Mouse (Mus musculus) adrenal gland, adult 8-10 months (tissue): ENCODE data around the gene Rpl13a. TPM values are rescaled to one million over a fixed set of nuclear protein-coding genes. Genes with fewer than 3 reads are reported as not detected.
"Not testable (repeated sequence)": the region's sequence is repeated elsewhere in the genome, so short reads cannot be mapped to it uniquely, and the experiment has no call there.

Experiments
- DNase-seq: peaks from one replicate; pipeline ENCODE4 v3.0.0; 2022
- total RNA-seq, 4 experiments: library from RNA; stranded (reverse); gene quantifications; 2 replicates each; pipeline ENCODE4 v1.2.4; 2022

The Rpl13a gene
- total RNA-seq, 4 experiments from 2014 or later = 1,558 to 1,710 (median 1,647) TPM

DNA sequence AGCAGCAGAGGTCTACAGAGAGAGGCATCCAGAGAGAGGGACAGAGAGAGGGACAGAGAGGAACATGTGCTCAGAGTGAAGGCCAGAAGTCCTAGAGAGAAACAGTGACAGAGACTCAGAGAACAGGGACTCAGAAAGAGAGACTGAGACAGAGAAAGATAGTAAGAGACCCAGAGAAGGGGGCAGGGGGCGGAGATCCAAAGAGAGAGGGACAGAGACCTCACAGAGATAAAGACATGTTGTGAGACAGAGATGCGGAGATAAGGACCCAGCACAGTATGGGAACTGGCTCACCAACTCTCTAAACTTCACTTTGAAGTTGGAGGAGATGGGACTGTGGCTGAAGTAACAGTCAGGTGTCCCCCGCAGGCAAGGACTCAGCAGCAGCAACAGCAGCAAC is 6.8 kb upstream of the Rpl13a start:
- DNase-seq = no peak

DNA sequence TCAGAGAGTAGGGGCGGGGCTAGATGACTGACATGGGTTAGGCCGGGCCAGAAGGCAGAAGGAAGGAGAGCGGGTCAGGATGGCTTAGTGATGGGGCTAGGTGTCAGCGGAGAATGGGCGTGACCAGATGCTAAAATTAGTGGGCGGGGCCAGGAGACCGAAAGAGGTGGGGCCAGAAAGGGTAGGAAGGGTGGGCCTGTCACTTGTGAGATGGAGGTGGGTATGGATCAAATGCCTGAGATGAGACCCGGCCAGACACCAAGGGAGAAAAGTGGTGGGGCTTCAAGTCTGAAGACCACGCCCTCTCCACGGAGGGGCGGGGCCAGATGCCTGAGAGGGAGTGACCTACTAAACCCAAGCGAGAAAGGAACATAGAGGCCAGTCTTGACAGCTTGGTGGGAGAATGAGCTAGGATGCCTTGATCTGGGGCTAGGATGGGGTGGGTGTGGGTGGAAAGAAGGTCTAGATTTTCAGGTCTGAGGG is 6.0 kb upstream of the Rpl13a start:
- DNase-seq = no peak

DNA sequence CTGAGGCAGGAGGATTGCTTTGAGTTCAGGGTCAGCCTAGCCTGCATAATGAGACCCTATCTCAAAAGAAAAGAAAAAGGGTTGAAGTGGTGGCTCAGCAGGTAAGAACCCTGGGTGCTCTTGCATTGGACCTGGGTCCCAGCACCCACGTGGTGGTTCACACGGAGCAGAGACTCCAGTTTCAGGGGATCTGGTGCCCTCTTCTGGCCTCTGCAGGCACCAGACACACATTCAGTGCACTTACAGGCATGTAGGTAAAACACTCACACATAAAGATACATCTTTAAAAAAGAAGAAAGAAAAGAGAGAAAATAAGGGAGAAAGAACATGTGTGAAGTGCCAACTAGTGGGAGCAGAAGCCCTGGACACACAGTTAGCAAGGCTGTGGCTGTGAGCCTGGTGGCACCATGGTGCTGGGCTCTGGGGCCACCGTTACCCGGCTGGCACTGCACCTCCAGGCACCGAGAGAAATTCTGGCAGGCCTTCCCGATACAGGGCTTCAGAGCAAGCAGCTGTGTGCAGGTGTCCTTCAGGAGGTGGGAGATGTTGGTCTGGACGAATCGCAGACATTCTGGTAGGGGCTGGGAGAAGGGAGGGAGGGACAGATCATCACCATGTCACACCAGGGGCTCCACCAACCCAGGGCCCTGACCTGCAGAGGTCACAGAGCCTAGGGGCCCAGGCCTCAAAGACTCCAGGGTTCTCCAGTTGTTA is 5.0 kb upstream of the Rpl13a start:
- DNase-seq = no peak

DNA sequence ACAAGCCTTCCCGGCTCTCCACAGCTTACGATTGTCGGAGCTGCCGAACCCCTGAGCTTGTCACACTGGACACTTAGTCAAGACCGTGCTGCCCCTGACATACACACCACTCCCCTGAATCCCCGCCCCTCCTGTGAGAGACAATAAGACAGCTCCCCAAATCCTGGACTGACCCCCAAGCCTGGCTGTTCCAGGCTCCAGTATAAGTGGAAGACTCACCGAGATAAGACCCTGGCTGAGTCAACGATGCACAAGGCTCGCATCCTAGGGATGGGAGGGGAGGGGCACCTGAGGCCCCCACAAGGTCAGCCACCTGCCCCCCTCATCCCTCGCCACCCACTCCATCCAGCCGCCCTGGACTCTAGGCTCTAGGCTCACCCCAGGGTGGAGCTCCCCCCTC is 3.3 kb upstream of the Rpl13a start:
- DNase-seq = no peak

DNA sequence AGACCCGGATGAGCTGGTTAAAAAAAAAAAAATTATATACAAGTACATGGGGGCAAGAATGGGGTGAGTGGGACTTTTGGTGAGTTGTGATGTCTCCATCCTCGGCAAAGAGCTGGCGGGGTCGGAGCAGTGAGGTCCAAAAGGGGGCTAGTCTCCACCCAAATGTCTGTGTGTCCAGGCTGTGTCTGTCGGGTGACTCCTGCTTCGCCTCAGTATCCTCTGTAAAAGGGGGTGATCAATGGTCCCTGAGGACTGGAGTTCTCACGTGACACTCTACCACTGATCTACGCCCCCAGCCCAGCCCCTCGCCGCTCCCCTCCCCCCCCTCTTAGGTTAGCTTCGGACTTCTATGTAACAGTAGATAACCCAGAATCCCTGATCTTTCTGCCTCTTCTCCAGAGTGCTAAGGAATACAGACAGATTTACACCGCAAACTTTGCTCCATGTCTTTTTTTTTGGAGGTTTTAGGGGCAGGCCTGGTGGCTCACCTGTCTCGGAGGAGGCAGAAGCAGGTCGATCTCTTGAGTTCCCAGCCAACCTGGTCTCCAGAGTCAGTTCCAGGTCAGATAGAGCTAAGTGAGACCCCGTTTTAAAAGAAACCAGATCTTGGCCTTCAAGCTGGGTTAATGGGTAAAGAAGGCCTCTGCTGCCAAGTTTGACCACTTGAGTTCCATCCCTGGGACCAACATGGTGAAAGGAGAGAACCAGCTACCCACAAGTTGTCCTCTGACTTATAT is 1.4 kb upstream of the Rpl13a start:
- DNase-seq = no peak

DNA sequence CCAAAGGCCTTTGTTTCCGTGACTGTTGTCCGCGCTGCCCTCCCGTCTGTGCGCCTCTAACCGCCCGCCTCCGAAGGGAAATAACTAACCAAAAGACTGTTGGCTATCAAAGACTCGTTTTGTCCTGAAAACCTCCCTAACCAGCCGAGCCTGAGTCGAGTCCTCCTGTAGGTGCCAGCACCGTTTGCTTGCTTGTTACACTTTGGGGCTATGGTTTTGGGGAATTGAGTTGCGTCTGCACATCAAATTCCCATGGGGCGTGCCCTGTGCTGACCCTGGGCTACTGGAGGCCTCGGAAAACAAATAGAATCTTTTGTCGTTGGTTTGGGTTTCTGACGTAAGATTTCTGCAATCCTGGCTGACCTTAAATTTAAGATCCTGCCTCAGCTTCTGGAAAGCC is 757 bp upstream of the Rpl13a start:
- DNase-seq = no peak

DNA sequence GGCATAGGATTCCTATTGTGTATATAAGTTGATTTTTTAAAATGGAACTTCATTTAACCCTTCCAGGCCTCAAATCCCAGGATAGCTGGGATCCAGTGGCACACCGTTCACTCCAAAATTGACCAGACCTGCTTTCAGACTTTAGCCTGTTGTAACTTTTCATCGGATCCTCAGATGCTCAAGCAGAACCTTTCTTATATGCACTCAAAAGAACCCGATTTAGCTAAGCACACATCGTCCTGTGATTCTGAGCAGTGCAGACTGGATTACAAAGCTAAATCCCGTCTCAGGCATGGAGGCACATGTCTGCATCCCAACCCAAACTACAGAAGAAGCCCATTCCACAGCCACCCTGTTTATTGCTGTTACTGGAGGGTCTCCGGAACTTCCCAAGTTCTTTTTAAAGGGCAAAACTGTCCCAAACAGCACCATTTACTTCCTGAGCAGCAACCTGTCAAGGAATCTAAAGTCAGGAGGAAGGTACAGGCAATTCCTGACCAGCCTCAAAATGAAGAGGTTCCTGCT is 799 bp downstream of the Rpl13a start:
- no peak for DNase-seq

DNA sequence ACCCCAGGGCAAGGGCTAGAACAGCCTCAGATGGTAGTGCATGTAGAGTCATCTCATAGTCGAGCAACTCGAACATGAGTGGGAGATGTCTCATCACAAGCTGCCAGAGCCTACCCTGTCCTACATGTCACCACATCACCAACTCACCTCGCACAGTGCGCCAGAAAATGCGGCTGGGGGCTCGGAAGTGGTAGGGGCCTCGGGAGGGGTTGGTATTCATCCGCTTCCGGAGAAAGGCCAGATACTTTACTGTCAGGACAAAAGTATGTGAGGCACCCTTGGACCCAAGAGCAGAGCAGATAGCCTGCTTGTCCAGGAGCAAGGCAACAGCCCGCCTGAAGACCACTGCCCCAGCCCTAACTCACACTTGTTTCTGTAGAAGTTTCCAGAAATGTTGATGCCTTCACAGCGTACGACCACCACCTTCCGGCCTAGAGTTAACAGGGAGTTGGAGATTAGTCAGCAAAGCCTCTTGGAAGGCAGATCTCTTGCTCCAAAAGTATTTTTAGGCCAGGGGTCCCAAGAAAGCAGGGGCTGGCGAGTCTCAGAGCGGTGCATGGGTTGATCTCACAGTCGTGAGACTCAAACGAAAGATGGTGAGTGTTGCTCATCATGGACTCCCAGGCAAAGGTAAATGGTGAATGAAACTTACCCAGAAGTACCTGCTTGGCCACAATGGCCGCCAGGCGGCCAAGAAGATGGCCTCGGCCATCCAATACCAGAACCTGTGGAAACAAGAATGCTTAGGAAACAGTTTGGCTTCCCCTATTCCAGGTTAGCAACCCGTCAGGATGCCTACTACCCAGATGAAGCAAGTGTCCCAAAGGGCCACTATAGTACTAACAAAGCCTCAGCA is 1.5 kb downstream of the Rpl13a start:
- DNase-seq = no peak

DNA sequence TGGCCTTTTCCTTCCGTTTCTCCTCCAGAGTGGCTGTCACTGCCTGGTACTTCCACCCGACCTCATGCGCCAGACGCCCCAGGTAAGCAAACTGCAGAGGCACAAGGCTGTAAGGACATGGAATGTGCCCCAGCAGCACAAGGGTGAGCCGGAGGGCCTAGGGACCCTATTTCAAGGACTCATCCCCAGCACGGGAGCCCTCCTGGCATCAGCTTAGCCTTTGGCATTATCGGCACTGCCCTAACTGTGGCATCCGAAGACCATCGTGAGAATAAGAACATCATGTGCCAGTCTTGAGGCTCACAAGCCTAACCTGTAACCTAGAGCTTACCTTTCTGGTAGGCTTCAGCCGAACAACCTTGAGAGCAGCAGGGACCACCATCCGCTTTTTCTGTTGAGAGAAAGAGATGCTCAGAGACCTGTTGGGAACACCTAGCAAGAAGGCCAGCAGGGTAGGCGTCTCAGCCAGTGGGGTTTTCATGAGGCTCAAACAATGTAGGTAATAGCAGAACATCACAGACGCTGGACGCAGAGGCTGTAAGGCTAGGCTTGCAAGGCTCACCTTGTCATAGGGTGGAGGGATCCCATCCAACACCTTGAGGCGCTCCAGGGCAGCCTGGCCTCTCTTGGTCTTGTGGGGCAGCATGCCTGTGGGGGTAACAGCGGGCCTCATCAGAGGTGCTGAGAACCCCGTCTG is 2.3 kb downstream of the Rpl13a start:
- no peak for DNase-seq

DNA sequence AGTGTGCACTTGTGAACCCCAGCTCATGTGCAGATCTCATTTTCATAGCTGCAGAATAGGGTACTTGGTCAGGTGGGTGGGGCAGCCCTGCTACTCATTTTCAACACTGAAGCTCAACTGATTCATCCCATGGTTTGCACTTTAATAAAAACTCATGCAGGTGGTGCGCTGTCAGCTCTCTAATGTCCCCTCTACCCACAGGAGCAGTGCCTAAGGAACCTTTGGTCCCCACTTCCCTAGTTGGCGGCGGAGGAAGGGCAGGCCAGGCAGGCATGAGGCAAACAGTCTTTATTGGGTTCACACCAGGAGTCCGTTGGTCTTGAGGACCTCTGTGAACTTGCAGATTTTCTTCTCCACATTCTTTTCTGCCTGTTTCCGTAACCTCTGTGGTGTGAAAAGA is 2.9 kb downstream of the Rpl13a start:
- DNase-seq = not testable (repeated sequence)

DNA sequence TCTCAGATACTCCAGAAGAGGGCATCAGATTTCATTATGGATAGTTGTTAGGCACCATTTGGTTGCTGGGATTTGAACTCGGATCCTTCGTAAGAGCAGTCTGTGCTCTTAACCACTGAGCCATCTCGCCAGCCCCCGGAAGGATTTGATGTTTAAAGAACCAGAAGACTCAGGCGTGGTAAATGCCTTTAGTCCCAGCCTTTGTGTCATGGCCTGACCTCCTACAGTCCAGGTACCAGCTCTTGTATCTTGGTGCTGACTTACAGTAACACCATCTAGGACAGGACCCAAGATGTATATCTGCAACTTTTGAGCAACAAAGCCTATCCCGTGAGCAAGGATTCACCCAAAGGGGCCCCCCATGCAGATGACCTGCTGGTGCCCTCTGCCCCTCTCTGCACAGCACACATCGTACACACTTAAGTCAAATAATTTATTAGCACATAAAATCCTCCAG is 3.4 kb downstream of the Rpl13a start:
- DNase-seq = no peak

DNA sequence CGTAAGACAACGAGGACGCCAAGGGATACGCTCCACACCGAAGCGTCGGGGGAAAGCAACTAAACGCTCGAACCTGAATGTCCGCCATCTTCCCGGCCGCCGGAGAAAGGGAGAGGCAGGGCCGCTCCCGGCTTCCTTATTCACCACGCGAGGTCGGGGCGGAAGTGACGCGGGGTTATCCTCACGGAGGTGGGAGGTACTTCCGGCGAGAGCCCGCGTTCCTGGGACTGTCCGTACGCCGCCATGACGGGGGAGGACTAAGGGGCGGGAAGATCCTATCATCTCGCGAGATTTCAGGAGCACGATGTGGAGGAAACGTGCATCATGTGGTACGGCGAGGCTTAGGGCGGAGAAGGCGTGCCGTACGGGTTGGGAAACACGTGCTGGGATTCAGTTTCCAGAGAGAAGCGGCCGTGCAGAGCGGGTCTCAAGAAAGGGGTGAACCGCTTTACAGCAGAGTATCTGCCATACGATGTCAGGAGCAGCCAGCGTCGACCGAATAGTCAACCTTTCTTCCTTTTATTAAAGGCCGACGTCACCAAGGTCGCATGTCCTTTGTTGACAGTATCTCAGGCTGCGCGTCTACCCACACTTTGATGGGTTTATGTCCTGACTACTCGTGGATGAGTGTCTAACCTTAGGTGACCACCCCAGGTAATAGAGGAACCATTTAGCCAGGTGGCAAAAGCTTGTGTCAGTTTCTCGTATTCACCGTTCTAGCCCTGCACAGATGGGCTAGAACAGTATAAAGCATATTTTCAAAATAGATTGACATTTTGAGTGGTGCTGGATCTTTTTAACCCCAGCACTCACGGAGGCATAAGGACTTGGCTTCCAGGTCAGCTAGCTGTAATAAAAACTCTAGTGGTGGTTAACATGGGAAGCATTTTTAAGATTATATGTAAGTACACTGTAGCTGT is 4.1 kb downstream of the Rpl13a start, which contains the start of gene Rps11:
Gene Rps11, minus strand, starts transcription at position 216 of the 920 bp plus-strand sequence.
- peak; percentile 99 for DNase-seq

DNA sequence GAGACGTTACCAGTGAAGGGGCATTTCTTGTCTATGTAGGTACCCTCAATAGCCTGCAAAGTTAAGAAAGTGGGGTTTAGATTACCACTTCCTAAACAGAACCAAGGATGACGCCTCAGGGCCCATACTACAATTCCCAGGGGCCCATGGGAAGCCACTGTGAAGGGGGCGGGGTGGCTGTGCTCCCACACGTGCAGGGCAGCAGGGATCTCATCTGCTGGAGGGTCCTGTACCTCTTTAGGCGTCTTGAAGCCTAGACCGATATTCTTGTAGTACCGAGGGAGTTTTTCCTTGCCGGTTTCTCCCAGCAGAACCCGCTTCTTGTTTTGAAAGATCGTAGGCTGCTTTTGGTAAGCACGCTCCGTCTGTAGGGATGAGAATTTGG is 5.4 kb downstream of the Rpl13a start:
- no peak for DNase-seq

DNA sequence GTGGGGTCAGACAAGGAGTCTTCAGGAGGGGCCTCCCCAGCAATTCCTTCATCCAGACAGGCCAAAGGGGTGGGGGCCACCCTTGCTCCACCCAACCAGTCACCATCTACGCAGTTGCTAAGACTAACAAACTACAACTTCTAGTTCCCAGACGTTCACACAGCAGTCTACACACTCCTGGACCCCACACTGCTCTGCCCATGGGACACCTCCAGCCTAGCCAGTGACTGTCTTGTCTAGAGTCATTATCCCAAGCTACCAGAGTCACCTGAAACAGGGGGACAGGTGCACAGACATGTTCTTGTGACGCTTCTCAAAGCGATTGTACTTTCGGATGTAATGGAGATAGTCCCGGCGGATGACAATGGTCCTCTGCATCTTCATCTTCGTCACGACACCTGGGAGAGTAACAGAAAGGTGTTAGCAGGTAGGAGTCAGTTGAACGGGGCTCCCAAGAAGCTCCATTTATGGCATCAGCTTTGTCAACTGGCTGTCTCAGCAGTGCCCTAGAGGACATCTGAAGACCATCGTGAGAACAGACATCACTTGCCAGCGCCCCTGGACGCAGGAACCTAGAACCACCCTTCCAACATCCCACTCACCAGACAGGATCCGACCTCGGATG is 5.9 kb downstream of the Rpl13a start:
- no peak for DNase-seq

DNA sequence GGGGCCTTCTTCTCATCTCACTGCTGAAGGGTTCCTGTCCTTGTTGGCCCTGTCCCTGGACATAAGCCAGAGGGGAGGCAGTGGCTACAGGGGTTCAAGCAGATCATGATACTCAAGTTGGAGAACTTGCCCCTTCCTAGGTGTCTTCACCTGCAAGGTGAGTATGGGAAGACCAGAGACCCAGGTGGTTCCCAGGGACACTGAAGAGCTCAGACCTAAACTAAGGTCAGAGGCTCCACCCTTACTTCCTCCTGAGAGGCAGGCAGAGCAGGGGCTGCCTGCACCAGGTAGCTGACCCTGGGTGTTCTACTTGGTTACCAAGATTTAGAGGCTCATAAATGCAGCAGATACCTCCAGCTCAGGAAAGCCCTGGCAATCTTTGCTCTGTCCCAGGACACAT is 6.6 kb downstream of the Rpl13a start:
- no peak for DNase-seq

DNA sequence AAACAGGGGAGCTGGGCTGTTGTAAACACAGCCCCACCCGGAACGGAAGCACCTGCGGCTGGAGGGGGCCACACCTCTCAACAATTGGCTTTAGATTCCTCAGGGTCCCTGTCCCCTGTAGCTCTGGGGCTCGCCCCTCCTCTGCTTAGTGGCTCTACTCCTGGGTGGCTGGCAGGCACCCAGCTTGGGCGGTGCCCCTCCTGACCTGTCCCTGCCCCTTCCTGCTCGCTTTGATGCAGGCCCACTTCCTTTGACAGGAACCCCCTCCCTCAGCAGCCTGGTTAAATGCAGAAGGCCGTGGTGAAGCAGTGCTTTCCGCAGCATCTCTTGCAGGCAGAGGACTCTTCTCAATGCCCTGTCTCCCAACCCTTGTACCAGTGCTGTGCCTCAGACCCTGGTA is 7.2 kb downstream of the Rpl13a start:
- DNase-seq = no peak

DNA sequence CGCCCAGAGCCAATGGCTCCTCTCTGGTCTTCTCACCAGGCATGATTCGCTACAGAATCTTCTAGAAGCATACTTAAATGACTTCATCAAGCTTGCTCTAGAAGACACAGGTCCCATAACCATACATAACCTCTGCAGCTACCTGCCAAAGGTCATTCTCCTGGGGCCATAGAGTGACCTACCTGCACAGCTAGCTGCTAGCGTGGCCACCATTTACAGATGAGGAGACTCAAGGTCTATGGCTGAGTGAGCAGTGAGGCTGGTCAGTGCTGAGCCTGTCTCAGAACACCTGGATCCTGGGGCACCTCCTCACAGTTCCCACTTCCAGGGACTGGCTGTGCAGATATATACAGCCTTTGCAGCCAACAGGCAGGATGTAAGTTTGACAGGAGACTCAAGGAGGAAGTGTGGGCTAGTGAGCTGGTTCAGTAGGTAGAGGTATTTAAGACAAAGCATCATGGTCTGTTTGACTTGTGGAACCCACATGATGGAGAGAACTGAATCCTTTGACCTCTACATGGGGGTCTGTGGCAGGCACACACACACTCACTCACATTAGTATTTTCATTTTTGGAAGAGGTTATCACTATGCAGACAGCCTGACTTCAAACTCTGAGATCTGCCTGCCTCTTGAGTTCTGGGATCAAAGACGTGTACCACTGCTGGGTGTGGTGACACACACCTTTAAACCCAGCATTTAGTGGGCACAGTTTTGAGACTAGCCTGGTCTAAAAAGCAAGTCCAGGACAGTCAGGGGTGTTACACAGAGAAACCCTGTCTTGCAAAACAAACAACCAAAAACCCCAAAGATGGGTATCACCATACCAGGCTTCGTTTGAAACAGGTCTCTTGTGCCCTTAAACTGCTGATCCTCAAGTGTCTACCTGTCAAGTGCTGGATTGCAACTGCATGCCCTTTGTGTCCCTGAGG is 8.5 kb downstream of the Rpl13a start:
- no peak for DNase-seq

DNA sequence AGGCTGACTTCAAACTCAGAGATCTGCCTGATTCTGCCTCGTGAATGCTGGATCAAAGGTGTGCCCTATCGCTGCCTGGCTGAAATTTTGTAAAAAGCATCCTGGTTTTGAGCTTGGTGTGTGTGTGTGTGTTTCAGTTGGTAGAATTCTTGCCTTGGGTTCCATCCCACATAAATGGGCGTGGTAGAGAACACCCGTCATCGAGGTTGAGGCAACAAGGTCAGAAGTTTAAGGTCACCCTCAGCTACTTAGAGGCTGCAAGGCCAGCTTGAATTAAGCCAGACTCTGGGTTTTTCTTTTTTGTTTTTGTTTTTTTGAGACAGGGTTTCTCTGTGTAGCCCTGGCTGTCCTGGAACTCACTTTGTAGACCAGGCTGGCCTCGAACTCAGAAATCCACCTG is 10.2 kb downstream of the Rpl13a start:
- no peak for DNase-seq

DNA sequence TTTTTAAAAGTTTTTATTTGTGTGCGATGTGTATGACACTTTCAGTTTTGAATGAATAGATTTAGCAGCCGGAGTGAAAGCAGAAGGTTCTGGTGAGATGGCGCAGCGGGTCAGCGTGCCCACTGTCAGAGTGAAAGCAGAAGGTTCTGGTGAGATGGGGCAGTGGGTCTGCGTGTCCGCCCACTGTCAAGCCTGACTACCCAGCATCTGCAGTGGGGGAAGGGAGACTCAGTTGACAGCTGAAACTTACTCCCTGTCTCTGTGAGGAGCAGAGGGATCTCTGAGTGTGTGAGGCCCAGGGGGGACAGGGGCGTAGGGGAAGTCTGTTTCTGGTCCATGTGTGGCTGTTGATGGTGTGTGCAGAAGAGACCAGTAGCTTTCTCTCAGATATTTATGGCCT is 11.0 kb downstream of the Rpl13a start:
- DNase-seq = no peak
